Mouse (Mus musculus) hindbrain, embryonic 11.5 days (tissue): ENCODE data around the gene Rhoj. TPM values are rescaled to one million over a fixed set of nuclear protein-coding genes. Genes with fewer than 3 reads are reported as not detected.

Experiments used
- ATAC-seq: fragments of 200-750 bp; cut with Nextera tagmentation; 2 replicates; pipeline ENCODE4 v1.8.0; 2017; ENCODE audit warnings: mild to moderate bottlenecking, moderate TSS enrichment, moderate library complexity; ENCODE audit not compliant: low FRiP score
- DNase-seq: peaks from one replicate; pipeline ENCODE4 v3.0.0-alpha.2; 2015; ENCODE audit warnings: low spot score
- H3K27ac ChIP-seq: fragments of 300-500 bp; sonication (generic); 2 replicates; pipeline ENCODE4 v1.5.1; 2014; ENCODE audit warnings: mild to moderate bottlenecking, low read depth, low read length
- H3K27me3 ChIP-seq: fragments of 300-500 bp; sonication (generic); 2 replicates; pipeline ENCODE4 v1.6.1; 2014; ENCODE audit warnings: mild to moderate bottlenecking, low read length, moderate library complexity, mixed read lengths; ENCODE audit not compliant: control insufficient read depth, insufficient read depth
- H3K36me3 ChIP-seq: fragments of 300-500 bp; sonication (generic); 2 replicates; pipeline ENCODE4 v1.6.1; 2014; ENCODE audit warnings: mild to moderate bottlenecking, low read length, moderate library complexity, mixed read lengths; ENCODE audit not compliant: control insufficient read depth, insufficient read depth
- H3K4me1 ChIP-seq: fragments of 300-500 bp; sonication (generic); replicated peaks from 2 replicates; pipeline ENCODE4 v1.6.1; 2014; ENCODE audit warnings: low read length, mixed read lengths; ENCODE audit not compliant: control insufficient read depth, insufficient read depth
- H3K4me2 ChIP-seq: fragments of 300-500 bp; sonication (generic); replicated peaks from 2 replicates; pipeline ENCODE4 v1.6.1; 2014; ENCODE audit warnings: mild to moderate bottlenecking, low read depth, low read length
- H3K4me3 ChIP-seq: fragments of 300-500 bp; sonication (generic); 2 replicates; pipeline ENCODE4 v1.5.1; 2014; ENCODE audit warnings: low read depth, low read length
- H3K9ac ChIP-seq: fragments of 300-500 bp; sonication (generic); 2 replicates; pipeline ENCODE4 v1.6.1; 2014; ENCODE audit warnings: low read depth, low read length
- H3K9me3 ChIP-seq: fragments of 300-500 bp; sonication (generic); 2 replicates; pipeline ENCODE4 v1.6.1; 2016; ENCODE audit warnings: low read length; ENCODE audit not compliant: control insufficient read depth
- WGBS: fragments of 180-500 bp; shearing (Covaris S2); extraction: QIAGEN DNeasy Blood & Tissue Kit; methylation state at CpG from one replicate; pipeline ENCODE4 v1.1.7; 2014; 5-methylcytosine and 5-hydroxymethylcytosine counted together
- polyA plus RNA-seq: library from polyadenylated mRNA; unstranded; fragments of >200 nt; fragmentation: Nextera tagmentation; extraction: Ambion mirVana; gene quantifications from 2 replicates; pipeline ENCODE4 v1.2.1, GENCODE M21; 2014

The Rhoj gene
- polyA plus RNA-seq, 1 experiment from 2014 or later, result 42.6 TPM

DNA sequence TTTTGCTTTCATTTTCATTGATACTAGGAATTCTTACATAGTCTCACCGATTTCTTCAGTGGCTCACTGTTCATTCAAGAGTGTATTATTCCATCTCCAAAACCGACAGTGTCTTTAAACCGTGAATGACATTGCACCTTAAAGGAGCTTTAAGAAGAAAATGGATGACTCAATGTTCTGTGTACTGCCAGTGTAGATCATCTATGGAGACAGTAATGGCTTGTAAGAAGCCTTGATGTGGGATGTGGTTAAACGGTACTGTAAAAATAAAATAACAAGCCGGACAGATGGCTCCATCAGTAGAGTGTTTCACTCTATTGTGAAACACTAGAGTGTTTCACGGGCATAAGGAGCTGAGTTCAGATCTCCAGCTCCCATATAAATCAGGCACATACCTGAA, 15.2 kb upstream of the Rhoj start:
- 87% methylated on average over 6 of the region's 6 CpGs for WGBS
- H3K4me2 ChIP-seq, result no peak overlapping the region

DNA sequence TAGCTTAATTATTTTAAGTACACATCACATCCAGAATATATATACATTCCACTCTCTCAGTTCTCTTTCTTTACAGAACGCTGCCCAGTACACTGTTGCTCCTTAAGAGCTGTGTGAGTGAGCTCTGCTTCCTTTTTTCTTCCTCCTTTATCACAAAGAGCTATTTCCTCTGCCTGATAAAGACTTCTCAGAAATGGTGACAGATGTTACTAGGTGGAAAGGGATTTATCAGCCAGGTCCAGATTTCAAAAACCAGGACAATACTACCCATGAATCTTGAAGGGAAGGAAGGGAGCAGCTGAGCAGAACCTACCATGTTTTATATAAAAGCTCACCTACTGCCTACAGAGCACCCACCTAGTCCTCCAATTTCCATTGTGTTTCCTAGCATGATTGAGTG, 8.3 kb upstream of the Rhoj start:
- 84% methylated on average over 1 of the region's 1 CpGs for WGBS
- no peak for DNase-seq
- Histone ChIP-seq H3K27ac (no peak overlapping the region), H3K9me3 (no peaks in the 10 kb centered on the region), H3K4me2 (no peak overlapping the region), H3K9ac (no peak overlapping the region), H3K4me3 (no peak overlapping the region), H3K27me3 (no peaks in the 10 kb centered on the region), H3K36me3 (no peaks in the 10 kb centered on the region), H3K4me1 (no peaks in the 10 kb centered on the region)
- no peak for ATAC-seq

More for the DNA sequence above, 15.2 kb upstream of the Rhoj start:
- Histone ChIP-seq H3K27ac (no peak overlapping the region), H3K4me1 (no peaks in the 10 kb centered on the region), H3K9me3 (no peaks in the 10 kb centered on the region), H3K27me3 (no peaks in the 10 kb centered on the region), H3K36me3 (no peaks in the 10 kb centered on the region), H3K9ac (no peak overlapping the region), H3K4me3 (no peak overlapping the region)
- ATAC-seq (no peak), DNase-seq (no peak)

DNA sequence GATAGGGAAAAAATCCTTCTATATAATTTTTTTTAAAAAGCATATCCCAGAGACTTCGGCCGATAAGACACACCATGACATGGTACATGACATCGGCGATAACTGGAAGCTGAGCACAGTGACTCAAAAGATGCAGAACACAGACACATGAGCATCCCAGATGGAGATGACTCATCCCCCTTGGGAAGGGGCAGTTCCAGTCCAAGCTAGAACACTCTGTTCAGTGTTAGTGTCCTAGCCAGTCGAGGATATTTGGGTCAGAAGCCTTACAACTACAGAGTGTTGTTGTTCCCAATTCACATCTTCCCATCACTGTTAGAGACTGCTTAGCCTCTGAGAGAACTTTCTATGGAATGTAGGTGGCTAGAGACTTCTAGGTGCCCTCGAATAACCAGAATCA, 4.0 kb upstream of the Rhoj start:
- ATAC-seq (no peak), DNase-seq (no peak)
- no peak overlapping the region for H3K9ac ChIP-seq
- no peak overlapping the region for H3K4me3 ChIP-seq
- H3K9me3 ChIP-seq, result no peaks in the 10 kb centered on the region
- no peaks in the 10 kb centered on the region for H3K27me3 ChIP-seq
- no peak overlapping the region for H3K27ac ChIP-seq
- H3K4me1 ChIP-seq, result no peaks in the 10 kb centered on the region
- no peaks in the 10 kb centered on the region for H3K36me3 ChIP-seq
- no peak overlapping the region for H3K4me2 ChIP-seq
- WGBS, result 90% methylated on average over 6 of the region's 6 CpGs

DNA sequence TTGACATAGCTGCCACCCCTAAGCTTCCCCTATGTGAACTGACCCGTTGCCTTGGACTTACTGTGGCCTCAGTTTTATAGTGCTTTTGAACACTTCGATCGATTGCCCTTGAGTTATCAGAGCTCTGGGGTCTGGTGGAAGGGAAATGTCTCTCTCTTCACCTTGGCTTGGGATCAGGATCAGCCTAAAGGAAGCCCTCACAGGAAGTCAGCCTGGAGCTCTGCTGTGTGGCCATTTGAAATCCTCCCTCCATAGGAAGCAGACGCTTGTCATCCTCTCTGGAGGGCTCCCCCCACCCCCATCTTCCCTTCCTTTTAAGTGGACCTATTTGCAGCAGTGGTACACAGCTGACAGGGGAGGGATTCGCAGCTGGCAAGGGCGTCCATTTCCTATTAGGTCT, 1.6 kb downstream of the Rhoj start:
- WGBS, result 58% methylated on average over 6 of the region's 6 CpGs
- no peaks in the 10 kb centered on the region for H3K36me3 ChIP-seq
- H3K27ac ChIP-seq, result no peak overlapping the region
- DNase-seq (peak; percentile 19), ATAC-seq (no peak)
- no peaks in the 10 kb centered on the region for H3K9me3 ChIP-seq
- no peaks in the 10 kb centered on the region for H3K27me3 ChIP-seq
- no peak overlapping the region for H3K9ac ChIP-seq
- no peak overlapping the region for H3K4me2 ChIP-seq
- no peaks in the 10 kb centered on the region for H3K4me1 ChIP-seq
- no peak overlapping the region for H3K4me3 ChIP-seq

DNA sequence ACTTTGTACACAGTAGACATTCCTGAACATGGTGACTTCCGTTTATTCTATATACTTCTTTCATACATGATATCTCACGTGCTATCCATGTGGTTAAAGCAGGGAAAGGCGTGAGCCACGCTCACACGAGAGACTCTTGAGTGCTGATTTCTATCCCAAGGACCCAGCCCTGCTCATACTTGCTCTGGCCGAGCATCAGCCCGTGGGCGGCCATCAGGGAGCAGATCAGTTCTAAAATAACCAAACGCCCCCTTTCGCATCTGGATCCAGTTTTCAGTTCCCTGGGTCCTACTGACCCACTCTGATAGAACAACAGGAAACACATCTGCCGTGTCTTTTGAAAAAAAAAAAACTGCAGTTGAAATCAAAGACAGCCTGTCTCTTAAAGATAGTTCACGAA, 2.6 kb downstream of the Rhoj start:
- Histone ChIP-seq H3K27ac (no peak overlapping the region), H3K4me2 (no peak overlapping the region), H3K9me3 (no peaks in the 10 kb centered on the region), H3K4me1 (no peaks in the 10 kb centered on the region), H3K9ac (no peak overlapping the region), H3K4me3 (no peak overlapping the region), H3K27me3 (no peaks in the 10 kb centered on the region), H3K36me3 (no peaks in the 10 kb centered on the region)
- ATAC-seq (no peak), DNase-seq (no peak)
- 77% methylated on average over 12 of the region's 12 CpGs for WGBS

DNA sequence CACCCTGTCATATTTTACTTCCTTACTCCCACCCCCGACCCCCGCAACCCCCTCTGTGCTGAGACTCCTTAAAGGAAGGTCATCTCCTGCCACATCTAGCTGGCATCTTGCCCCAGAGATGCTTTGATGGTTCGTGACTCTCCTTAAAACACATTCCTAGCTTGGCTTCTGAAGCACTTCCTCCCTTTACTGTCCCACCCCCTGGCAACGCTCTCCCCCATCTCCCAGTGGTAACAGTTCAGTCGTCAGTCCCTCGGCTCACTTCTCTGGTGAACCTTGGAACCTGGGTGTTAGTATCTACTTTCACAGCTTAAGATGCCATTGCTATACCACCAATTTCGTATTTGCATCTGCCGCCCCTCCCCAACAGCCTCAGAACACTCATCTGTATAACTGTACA, 3.8 kb downstream of the Rhoj start:
- no peak overlapping the region for H3K4me2 ChIP-seq
- DNase-seq, result no peak
- H3K9me3 ChIP-seq, result no peaks in the 10 kb centered on the region
- no peaks in the 10 kb centered on the region for H3K27me3 ChIP-seq
- WGBS, result 78% methylated on average over 8 of the region's 8 CpGs
- H3K27ac ChIP-seq, result no peak overlapping the region
- no peak overlapping the region for H3K9ac ChIP-seq
- no peaks in the 10 kb centered on the region for H3K36me3 ChIP-seq
- no peak overlapping the region for H3K4me3 ChIP-seq
- no peaks in the 10 kb centered on the region for H3K4me1 ChIP-seq
- ATAC-seq, result no peak

DNA sequence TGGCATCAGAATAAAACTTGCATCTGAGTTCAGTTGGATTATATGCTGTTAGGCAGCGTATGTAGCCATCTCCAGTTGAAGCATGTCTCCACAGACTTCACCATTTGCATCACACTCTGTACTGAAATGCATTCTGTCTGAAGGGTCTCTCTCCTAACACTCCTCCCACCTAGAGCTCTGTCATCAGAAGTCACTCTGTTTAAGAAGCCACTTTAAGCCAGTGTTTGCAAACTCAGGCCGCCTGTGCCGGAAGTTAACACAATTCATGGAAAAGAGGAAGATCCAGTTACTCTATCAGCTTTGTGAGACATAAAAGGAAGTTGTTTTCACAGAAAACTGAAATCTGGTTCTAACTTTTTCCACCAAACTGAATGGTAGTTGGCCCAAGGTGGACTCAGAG, 5.9 kb downstream of the Rhoj start:
- no peak overlapping the region for H3K4me3 ChIP-seq
- H3K4me1 ChIP-seq, result no peaks in the 10 kb centered on the region
- no peaks in the 10 kb centered on the region for H3K27me3 ChIP-seq
- H3K27ac ChIP-seq, result no peak overlapping the region
- ATAC-seq (no peak), DNase-seq (no peak)
- 86% methylated on average over 3 of the region's 3 CpGs for WGBS
- H3K9ac ChIP-seq, result no peak overlapping the region
- no peak overlapping the region for H3K4me2 ChIP-seq
- no peaks in the 10 kb centered on the region for H3K9me3 ChIP-seq
- no peaks in the 10 kb centered on the region for H3K36me3 ChIP-seq

DNA sequence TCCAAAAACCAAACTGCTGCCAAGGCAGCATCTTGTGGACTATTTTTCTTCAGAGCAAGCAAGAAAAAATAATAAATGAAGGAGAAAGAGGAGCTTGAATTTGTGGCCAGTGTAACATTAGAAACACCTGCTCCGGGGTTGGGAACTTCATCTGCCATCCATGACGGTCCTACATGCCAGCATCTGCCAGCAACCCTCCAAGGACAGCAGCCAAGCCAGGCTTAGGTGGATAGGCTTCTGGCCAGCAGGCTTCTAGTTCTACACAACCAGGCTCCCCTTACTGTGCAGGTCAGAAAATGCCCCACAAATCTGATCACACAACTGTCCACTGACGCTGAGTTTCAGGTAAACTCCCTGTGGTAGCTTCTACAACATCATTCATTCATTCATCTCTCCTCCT, 7.7 kb downstream of the Rhoj start:
- no peak overlapping the region for H3K4me3 ChIP-seq
- no peaks in the 10 kb centered on the region for H3K27me3 ChIP-seq
- no peak overlapping the region for H3K4me2 ChIP-seq
- WGBS, result 93% methylated on average over 3 of the region's 3 CpGs
- H3K4me1 ChIP-seq, result no peaks in the 10 kb centered on the region
- no peak for ATAC-seq
- no peak overlapping the region for H3K9ac ChIP-seq
- H3K9me3 ChIP-seq, result no peaks in the 10 kb centered on the region
- H3K27ac ChIP-seq, result no peak overlapping the region
- no peaks in the 10 kb centered on the region for H3K36me3 ChIP-seq
- DNase-seq, result no peak

DNA sequence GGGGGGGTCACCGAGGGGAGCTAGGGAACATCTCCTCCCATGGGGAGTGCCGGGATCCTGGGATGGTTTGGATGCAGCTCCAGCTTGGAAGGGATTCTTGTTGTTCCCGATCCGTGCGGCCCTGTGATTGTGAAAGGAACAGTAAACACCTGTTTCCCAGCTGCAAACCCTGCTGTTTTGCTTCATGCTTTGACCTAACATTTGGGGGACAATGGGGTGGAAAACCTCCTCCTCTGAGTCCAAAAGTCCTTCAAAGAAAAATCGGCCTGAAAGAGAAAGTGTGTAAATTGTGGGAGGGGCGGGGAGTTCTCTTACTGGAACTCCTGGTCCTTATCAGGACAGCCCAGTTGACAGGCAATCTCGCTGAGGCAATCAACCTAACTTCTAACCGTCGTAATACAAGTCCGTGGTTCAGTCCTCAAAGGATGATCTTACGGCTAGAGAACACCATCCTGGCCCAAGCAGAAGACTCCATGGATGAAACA, 12.4 kb downstream of the Rhoj start:
- H3K9ac ChIP-seq, result no peak overlapping the region
- ATAC-seq, result no peak
- no peak overlapping the region for H3K4me3 ChIP-seq
- H3K27me3 ChIP-seq, result no peaks in the 10 kb centered on the region
- no peaks in the 10 kb centered on the region for H3K9me3 ChIP-seq
- no peaks in the 10 kb centered on the region for H3K4me1 ChIP-seq
- WGBS, result 81% methylated on average over 12 of the region's 12 CpGs
- no peak overlapping the region for H3K4me2 ChIP-seq
- no peak for DNase-seq
- no peaks in the 10 kb centered on the region for H3K36me3 ChIP-seq
- no peak overlapping the region for H3K27ac ChIP-seq
